Mouse (Mus musculus): ENCODE measurements at regions not wholly inside any gene's neighbourhood (a gene's known extent, or its start where the extent isn't known, plus 50 kb on each side); places are given as distances from the start of the nearest gene placed in this dataset.

GRCm38 (mm10) chr4:105961686-105962360 lies 172.2 kb downstream of the Gm12728 start:
- no peak for DNase-seq (ENCODE audit: extremely low spot score in 1 of 2, low spot score in 1 of 2)

- no peak for DNase-seq (ENCODE audit: extremely low spot score in 1 of 2, low spot score in 1 of 2)
These were observed 172.9 kb downstream of the Gm12728 start for GRCm38 (mm10) chr4:105962542-105962941.

- DNase-seq (ENCODE audit: extremely low spot score in 1 of 2, low spot score in 1 of 2), result no peak
These were observed 178.7 kb downstream of the Gm12728 start for GRCm38 (mm10) chr4:105968324-105968723.

- DNase-seq (ENCODE audit: extremely low spot score in 1 of 2, low spot score in 1 of 2), result no peak
These were observed 180.0 kb downstream of the Gm12728 start for GRCm38 (mm10) chr4:105969628-105970027.

GRCm38 (mm10) chr4:105970056-105970455 lies 180.4 kb downstream of the Gm12728 start:
- no peak for DNase-seq (ENCODE audit: extremely low spot score in 1 of 2, low spot score in 1 of 2)

- DNase-seq (ENCODE audit: extremely low spot score in 1 of 2, low spot score in 1 of 2), result no peak
These were observed 183.1 kb downstream of the Gm12728 start for GRCm38 (mm10) chr4:105972736-105973135.

GRCm38 (mm10) chr4:105973769-105974397 lies 184.2 kb downstream of the Gm12728 start:
- no peak for DNase-seq (ENCODE audit: extremely low spot score in 1 of 2, low spot score in 1 of 2)

GRCm38 (mm10) chr4:105974948-105975347 lies 185.3 kb downstream of the Gm12728 start:
- no peak for DNase-seq (ENCODE audit: extremely low spot score in 1 of 2, low spot score in 1 of 2)

GRCm38 (mm10) chr4:105979048-105979447 lies 189.4 kb downstream of the Gm12728 start:
- no peak for DNase-seq (ENCODE audit: extremely low spot score in 1 of 2, low spot score in 1 of 2)

- DNase-seq (ENCODE audit: extremely low spot score in 1 of 2, low spot score in 1 of 2), result no peak
These were observed 193.3 kb downstream of the Gm12728 start for GRCm38 (mm10) chr4:105983018-105983417.

- no peak for DNase-seq (ENCODE audit: extremely low spot score in 1 of 2, low spot score in 1 of 2)
These were observed 198.4 kb downstream of the Gm12728 start for GRCm38 (mm10) chr4:105987963-105988602.

- DNase-seq (ENCODE audit: extremely low spot score in 1 of 2, low spot score in 1 of 2), result no peak
These were observed 203.0 kb downstream of the Gm12728 start for GRCm38 (mm10) chr4:105992581-105993127.

- no peak for DNase-seq (ENCODE audit: extremely low spot score in 1 of 2, low spot score in 1 of 2)
These were observed 204.7 kb downstream of the Gm12728 start for GRCm38 (mm10) chr4:105994390-105994798.

- DNase-seq (ENCODE audit: extremely low spot score in 1 of 2, low spot score in 1 of 2), result no peak
These were observed 206.4 kb downstream of the Gm12728 start for GRCm38 (mm10) chr4:105996060-105996459.

GRCm38 (mm10) chr4:105996893-105997630 lies 207.4 kb downstream of the Gm12728 start:
- DNase-seq (ENCODE audit: extremely low spot score in 1 of 2, low spot score in 1 of 2), result no peak

- no peak for DNase-seq (ENCODE audit: extremely low spot score in 1 of 2, low spot score in 1 of 2)
These were observed 212.8 kb downstream of the Gm12728 start for GRCm38 (mm10) chr4:106002516-106002915.

GRCm38 (mm10) chr4:106005936-106006335 lies 216.3 kb downstream of the Gm12728 start:
- DNase-seq (ENCODE audit: extremely low spot score in 1 of 2, low spot score in 1 of 2), result no peak

GRCm38 (mm10) chr4:106007334-106008190 lies 217.9 kb downstream of the Gm12728 start:
- DNase-seq (ENCODE audit: extremely low spot score in 1 of 2, low spot score in 1 of 2), result no peak

- no peak for DNase-seq (ENCODE audit: extremely low spot score in 1 of 2, low spot score in 1 of 2)
These were observed 227.5 kb downstream of the Gm12728 start for GRCm38 (mm10) chr4:106017065-106017646.

Data from layer of hippocampus, postnatal 25 days (tissue).